15 mouse cellular contexts compared by ENCODE assay signal in the genomic region with DNA sequence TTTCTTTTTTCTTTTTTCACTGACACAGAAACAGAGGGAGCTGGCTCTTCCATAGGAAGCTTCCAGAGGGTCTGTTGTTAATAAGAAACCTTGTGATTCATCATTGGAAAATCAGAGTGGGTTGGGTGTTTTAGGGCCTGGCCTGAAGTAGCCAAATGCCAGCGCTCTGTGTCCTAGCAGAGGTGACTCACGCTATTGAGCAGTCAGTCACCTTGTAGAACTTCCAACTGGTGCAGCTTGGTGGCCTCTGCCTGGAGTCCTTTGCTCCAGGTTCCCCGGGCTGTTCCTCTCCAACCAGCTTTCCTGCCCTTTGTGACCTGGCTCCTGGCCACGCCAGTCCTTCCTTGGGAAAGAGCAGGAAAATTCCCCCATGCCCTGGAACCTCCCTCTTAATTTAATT. TPM values are rescaled to one million over a fixed set of nuclear protein-coding genes. Genes with fewer than 3 reads are reported as not detected.
DNase-seq lines count a peak whose midpoint lies in the region; ATAC-seq and TF ChIP-seq lines count a peak whose summit lies in the region.
"Had no signal": no experiment of that assay in that cellular context is flagged by ENCODE, and none has a peak within 500 bp of the region (broad histone marks: within the 10 kb centered on the region; RNA-seq: fewer than 3 reads in every experiment).

No protein-coding gene starts in this region.

- H3K4me1 ChIP-seq in liver, adult 2 months (ENCODE audit: control insufficient read depth, insufficient read depth, low read length): no peaks in the 10 kb centered on the region
- no peaks in the 10 kb centered on the region for H3K4me1 ChIP-seq in liver, embryonic 12.5 days
- H3K4me1 ChIP-seq: midbrain, embryonic 13.5 days had no signal

- no peak for TF ChIP-seq CTCF in liver, adult 2 months (IDR thresholded peaks at IDR 0.05; ENCODE audit: low read depth, low read length)

- H3K79me2 ChIP-seq in liver, adult 2 months (ENCODE audit: control insufficient read depth, insufficient read depth, low read length): no peaks in the 10 kb centered on the region

- H3K9ac ChIP-seq in liver, adult 2 months (ENCODE audit: low read depth, low read length): no peak overlapping the region
- no peak overlapping the region for H3K9ac ChIP-seq in liver, embryonic 12.5 days
- H3K9ac ChIP-seq: embryonic facial prominence, embryonic 12.5 days; hindbrain, embryonic 13.5 days; limb, embryonic 12.5 days; lung, embryonic 15.5 days; midbrain, embryonic 13.5 days had no signal

- TF ChIP-seq POLR2A in liver, adult 2 months (IDR thresholded peaks at IDR 0.05; ENCODE audit: extremely low read depth, insufficient read depth, low read length): no peak

- DNase-seq in liver, adult 2 months (ENCODE audit: extremely low read depth, low read depth, low spot score): peak; percentile 6
- peak; percentile 51 for DNase-seq in adrenal gland, adult 8-10 months
- peak; percentile 63 to 64 for DNase-seq in heart, adult 9 months (ENCODE audit: low spot score in 2 of 2)
- peak; percentile 65 to 71 for DNase-seq in kidney, postnatal 36 days
- no peak for DNase-seq in cerebellum, adult 9-10 months
- DNase-seq in left cerebral cortex, adult 8-10 months (ENCODE audit: low spot score in 2 of 2): no peak
- DNase-seq in left cerebral cortex, adult 11 months (ENCODE audit: low spot score): no peak
- DNase-seq: cerebellum, adult 2 months; right cerebral cortex, postnatal 14 days had no signal

- H3K36me3 ChIP-seq in liver, adult 2 months (ENCODE audit: control insufficient read depth, insufficient read depth, low read length): no peaks in the 10 kb centered on the region
- no peaks in the 10 kb centered on the region for H3K36me3 ChIP-seq in liver, embryonic 12.5 days
- H3K36me3 ChIP-seq: embryonic facial prominence, embryonic 12.5 days; hindbrain, embryonic 13.5 days; limb, embryonic 12.5 days; lung, embryonic 15.5 days; midbrain, embryonic 13.5 days had no signal

- ATAC-seq in liver, embryonic 12.5 days: no peak
- ATAC-seq: midbrain, embryonic 13.5 days had no signal

- no peak overlapping the region for H3K4me3 ChIP-seq in liver, adult 2 months (ENCODE audit: insufficient read depth, low read depth, low read length)
- H3K4me3 ChIP-seq in liver, embryonic 12.5 days: no peak overlapping the region
- H3K4me3 ChIP-seq: embryonic facial prominence, embryonic 12.5 days; hindbrain, embryonic 13.5 days; limb, embryonic 12.5 days; lung, embryonic 15.5 days; midbrain, embryonic 13.5 days had no signal

- H3K9me3 ChIP-seq in liver, embryonic 12.5 days (replicated peaks): no peaks in the 10 kb centered on the region
- H3K9me3 ChIP-seq: embryonic facial prominence, embryonic 12.5 days; hindbrain, embryonic 13.5 days; lung, embryonic 15.5 days; midbrain, embryonic 13.5 days had no signal

- WGBS in liver, adult 2 months: 59% methylated on average over 4 of the region's 4 CpGs
- 58% methylated on average over 4 of the region's 4 CpGs for WGBS in liver, embryonic 12.5 days (ENCODE audit: insufficient replicate concordance)

- H3K4me2 ChIP-seq in liver, embryonic 12.5 days: no peak overlapping the region
- H3K4me2 ChIP-seq: embryonic facial prominence, embryonic 12.5 days; hindbrain, embryonic 13.5 days; limb, embryonic 12.5 days; lung, embryonic 15.5 days; midbrain, embryonic 13.5 days had no signal

- H3K27me3 ChIP-seq in liver, adult 2 months (ENCODE audit: control insufficient read depth, insufficient read depth, low read length): no peaks in the 10 kb centered on the region
- no peaks in the 10 kb centered on the region for H3K27me3 ChIP-seq in liver, embryonic 12.5 days (replicated peaks)
- H3K27me3 ChIP-seq: embryonic facial prominence, embryonic 12.5 days; hindbrain, embryonic 13.5 days; limb, embryonic 12.5 days; lung, embryonic 15.5 days; midbrain, embryonic 13.5 days had no signal

- H3K27ac ChIP-seq in liver, adult 2 months (replicated peaks; ENCODE audit: insufficient read depth, low read depth, low read length): no peak overlapping the region
- no peak overlapping the region for H3K27ac ChIP-seq in liver, embryonic 12.5 days
- H3K27ac ChIP-seq: embryonic facial prominence, embryonic 12.5 days; hindbrain, embryonic 13.5 days; limb, embryonic 12.5 days; lung, embryonic 15.5 days; midbrain, embryonic 13.5 days had no signal

RNA-seq across cellular contexts. Expression of gene Meox1, which starts 44.9 kb away (rescaled TPM):
- 0.07 TPM in 1 of 2 replicates, not detected in the other for total RNA-seq in liver, adult 2 months (2014; rRNA removed)
- polyA plus RNA-seq in liver, adult 2 months (2012; rRNA removed): 0.05 TPM in 1 of 2 replicates, not detected in the other
- polyA plus RNA-seq in liver, embryonic 12.5 days (2016; fragmentation: Nextera tagmentation; extraction: Ambion mirVana): 0.72 and 1.3 TPM in 2 replicates
- 1 to 10 TPM; 1.9 to 6.5 (median 4.1) TPM for total RNA-seq in adrenal gland, adult 8-10 months (2022)
- under 1 TPM; 0.26 to 0.74 (median 0.54) TPM for total RNA-seq in left cerebral cortex, adult 8-10 months (2022)

Comparison
In these comparisons a context has a peak if more than half of its experiments do, and no peak if none do; other contexts are left out.
1. DNase-seq: peak in liver, adult 2 months (single experiment), adrenal gland, adult 8-10 months (single experiment), heart, adult 9 months (2 of 2) and kidney, postnatal 36 days (2 of 2); none in cerebellum, adult 9-10 months (single experiment), left cerebral cortex, adult 8-10 months (0 of 2) and left cerebral cortex, adult 11 months (single experiment).